Mouse (Mus musculus) liver, embryonic 14.5 days (tissue): Measurements from ENCODE around the gene Serinc4. TPM values are rescaled to one million over a fixed set of nuclear protein-coding genes. Genes with fewer than 3 reads are reported as not detected.

ENCODE experiments used
- ATAC-seq: fragments of 200-750 bp; cut with Nextera tagmentation; 2 replicates; pipeline ENCODE4 v1.8.0; 2017; ENCODE audit warnings: moderate number of reproducible peaks, mild to moderate bottlenecking, moderate library complexity; ENCODE audit not compliant: insufficient read depth
- DNase-seq, 3 experiments: peaks; one replicate each; pipeline ENCODE4 v3.0.0-alpha.2; 2012 to 2013; ENCODE audit warnings: low read depth in 3 of 3, low spot score in 3 of 3
- H3K27ac ChIP-seq: fragments of 300-500 bp; sonication (generic); 2 replicates; pipeline ENCODE4 v1.5.1; 2014; ENCODE audit warnings: moderate library complexity, mild to moderate bottlenecking, control low read depth, inconsistent platforms
- H3K27me3 ChIP-seq: fragments of 300-500 bp; sonication (generic); 2 replicates; pipeline ENCODE4 v1.6.1; 2014; ENCODE audit warnings: mild to moderate bottlenecking, low read length, moderate library complexity; ENCODE audit not compliant: control insufficient read depth, insufficient read depth
- H3K36me3 ChIP-seq: fragments of 300-500 bp; sonication (generic); replicated peaks from 2 replicates; pipeline ENCODE4 v1.6.1; 2014; ENCODE audit warnings: low read depth; ENCODE audit not compliant: control insufficient read depth, insufficient read depth
- H3K4me1 ChIP-seq, 2 experiments: fragments of 200-500 bp in 1 of 2; fragments of 300-500 bp in 1 of 2; sonication (generic) in 1 of 2; replicated peaks; 2 replicates each; pipeline ENCODE4 v1.6.1; 2012 to 2014; ENCODE audit warnings: antibody characterized with exemption in 1 of 2, inconsistent platforms in 1 of 2, low read length in 1 of 2; ENCODE audit not compliant: control insufficient read depth in 2 of 2, insufficient read depth in 2 of 2
- H3K4me2 ChIP-seq: fragments of 300-500 bp; sonication (generic); 2 replicates; pipeline ENCODE4 v1.6.1; 2014; ENCODE audit warnings: low read depth, mild to moderate bottlenecking, control low read depth, moderate library complexity
- H3K4me3 ChIP-seq, 2 experiments: fragments of 200-500 bp in 1 of 2; fragments of 300-500 bp in 1 of 2; sonication (generic) in 1 of 2; 2 replicates each; pipeline ENCODE4 v1.5.1; 2012 to 2014; ENCODE audit warnings: low read depth in 2 of 2, low read length in 2 of 2, mild to moderate bottlenecking in 2 of 2, control low read depth in 1 of 2, inconsistent platforms in 1 of 2, moderate library complexity in 1 of 2; ENCODE audit not compliant: insufficient read depth in 1 of 2
- H3K9ac ChIP-seq: fragments of 300-500 bp; sonication (generic); replicated peaks from 2 replicates; pipeline ENCODE4 v1.6.1; 2014; ENCODE audit warnings: mild to moderate bottlenecking, control low read depth, moderate library complexity
- H3K9me3 ChIP-seq: fragments of 300-500 bp; sonication (generic); 2 replicates; pipeline ENCODE4 v1.6.1; 2016; ENCODE audit warnings: low read length, mixed read lengths; ENCODE audit not compliant: control insufficient read depth
- CTCF ChIP-seq: IDR thresholded peaks from 2 replicates; pipeline ENCODE4 v1.5.1; 2016; ENCODE audit warnings: antibody characterized with exemption, low read depth, control low read depth
- EP300 ChIP-seq: IDR thresholded peaks from 2 replicates; pipeline ENCODE4 v1.6.1; 2016; ENCODE audit warnings: antibody characterized with exemption, low read depth
- WGBS: fragments of 180-500 bp; shearing (Covaris S2); extraction: QIAGEN DNeasy Blood & Tissue Kit; methylation state at CpG from one replicate; pipeline ENCODE4 v1.1.7; 2014; ENCODE audit not compliant: insufficient replicate concordance; 5-methylcytosine and 5-hydroxymethylcytosine counted together
- polyA plus RNA-seq, 2 experiments: library from polyadenylated mRNA; depleted of rRNA in 1 of 2; stranded (reverse) in 1 of 2; unstranded in 1 of 2; fragments of >200 nt; fragmentation: Nextera tagmentation in 1 of 2; extraction: Ambion mirVana in 1 of 2; gene quantifications; 2 replicates each; pipeline versions ENCODE4 v1.2.1 to v1.2.3; 2012 to 2014

Serinc4 gene
- polyA plus RNA-seq, 2 experiments: 0.08 to 0.22 TPM

DNA sequence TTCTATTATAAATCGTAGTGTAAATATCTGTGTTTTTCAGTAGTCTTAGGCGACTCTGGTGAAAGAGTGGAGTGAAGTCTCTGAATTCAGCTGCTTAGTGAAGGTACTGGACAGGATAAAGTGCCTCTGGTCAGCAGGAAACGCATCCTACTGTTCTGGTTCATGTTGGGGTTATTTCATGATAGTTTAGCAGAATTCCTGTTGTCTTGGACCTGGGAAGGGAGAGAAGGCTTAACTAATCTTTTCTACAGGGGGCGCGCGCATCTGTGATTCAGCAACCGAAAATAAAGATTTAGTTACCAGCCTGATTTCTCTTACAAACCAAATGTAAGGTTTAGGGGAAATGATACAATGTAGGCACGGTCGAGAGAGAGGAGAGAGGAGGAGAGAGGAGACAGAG is 8.4 kb downstream of the Serinc4 start:
- no peaks in the 10 kb centered on the region for H3K27me3 ChIP-seq
- peaks cover 14% of the 10 kb centered on the region for H3K36me3 ChIP-seq
- H3K9ac ChIP-seq: peak overlapping the region; percentile 75
- peak overlapping the region; percentile 84 for H3K27ac ChIP-seq
- WGBS: 15% methylated on average over 9 of the region's 9 CpGs
- peak overlapping the region; percentile 72 to 96; a peak in 3 of 4 replicates for H3K4me3 ChIP-seq
- TF ChIP-seq CTCF (no peak), EP300 (no peak)
- peaks cover 9 to 16% of the 10 kb centered on the region in 2 experiments for H3K4me1 ChIP-seq
- DNase-seq (no peak), ATAC-seq (no peak)
- H3K9me3 ChIP-seq: no peaks in the 10 kb centered on the region
- peak overlapping the region; percentile 98 for H3K4me2 ChIP-seq

DNA sequence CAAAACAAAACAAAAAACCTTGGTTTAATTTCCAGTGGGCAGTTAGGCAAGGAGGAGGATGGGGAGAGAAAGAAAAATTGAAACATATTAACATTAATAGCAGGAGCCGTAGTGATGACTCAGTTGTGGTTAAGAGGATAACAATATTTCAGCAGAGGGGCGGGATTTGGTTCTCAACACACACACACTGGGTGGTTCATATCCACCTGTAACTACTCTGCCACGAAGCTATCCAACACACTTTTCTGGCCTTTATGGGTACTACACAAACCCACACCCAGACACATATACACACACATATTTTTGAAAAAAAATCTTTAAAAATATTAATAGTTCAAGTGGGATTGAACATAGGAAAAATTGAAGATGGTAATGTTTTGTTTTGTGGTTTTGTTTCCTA is 9.6 kb downstream of the Serinc4 start:
- 42% methylated on average over 3 of the region's 3 CpGs for WGBS
- H3K36me3 ChIP-seq: peaks cover 4% of the 10 kb centered on the region
- ATAC-seq: no peak

DNA sequence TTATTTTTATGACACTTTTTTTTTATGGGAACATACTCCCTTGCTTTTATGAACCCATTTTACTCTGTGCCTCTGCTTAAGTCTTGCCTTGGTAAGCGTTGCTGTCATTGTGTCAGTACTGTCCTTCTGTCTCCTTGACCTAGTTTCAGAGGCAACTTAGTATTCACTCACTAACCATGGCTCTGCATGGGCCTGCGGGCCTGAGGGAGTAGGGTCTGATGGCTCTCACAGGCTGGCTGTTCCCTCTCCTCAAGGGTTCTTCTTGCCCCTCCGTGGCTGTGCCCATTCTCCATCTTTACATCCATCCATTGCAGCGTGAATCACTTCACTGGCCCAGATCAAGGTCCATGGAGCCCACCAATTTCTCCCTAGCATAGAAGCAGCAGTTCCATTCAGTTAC is 10.1 kb downstream of the Serinc4 start:
- Histone ChIP-seq H3K4me1 (peaks cover 14 to 20% of the 10 kb centered on the region in 2 experiments), H3K4me3 (no peak overlapping the region), H3K9me3 (no peaks in the 10 kb centered on the region), H3K9ac (no peak overlapping the region), H3K27ac (no peak overlapping the region), H3K27me3 (peaks cover 3% of the 10 kb centered on the region), H3K36me3 (peaks cover 4% of the 10 kb centered on the region), H3K4me2 (no peak overlapping the region)
- ATAC-seq (no peak), DNase-seq (no peak)
- WGBS: 60% methylated on average over 4 of the region's 4 CpGs
- no peak for TF ChIP-seq EP300
- TF ChIP-seq CTCF: no peak

More for the DNA sequence above, 9.6 kb downstream of the Serinc4 start:
- DNase-seq: no peak
- Histone ChIP-seq H3K27ac (no peak overlapping the region), H3K9ac (no peak overlapping the region), H3K4me2 (no peak overlapping the region), H3K9me3 (no peaks in the 10 kb centered on the region), H3K27me3 (peaks cover 1% of the 10 kb centered on the region), H3K4me3 (no peak overlapping the region), H3K4me1 (peaks cover 14 to 21% of the 10 kb centered on the region in 2 experiments)
- no peak for TF ChIP-seq EP300
- no peak for TF ChIP-seq CTCF

DNA sequence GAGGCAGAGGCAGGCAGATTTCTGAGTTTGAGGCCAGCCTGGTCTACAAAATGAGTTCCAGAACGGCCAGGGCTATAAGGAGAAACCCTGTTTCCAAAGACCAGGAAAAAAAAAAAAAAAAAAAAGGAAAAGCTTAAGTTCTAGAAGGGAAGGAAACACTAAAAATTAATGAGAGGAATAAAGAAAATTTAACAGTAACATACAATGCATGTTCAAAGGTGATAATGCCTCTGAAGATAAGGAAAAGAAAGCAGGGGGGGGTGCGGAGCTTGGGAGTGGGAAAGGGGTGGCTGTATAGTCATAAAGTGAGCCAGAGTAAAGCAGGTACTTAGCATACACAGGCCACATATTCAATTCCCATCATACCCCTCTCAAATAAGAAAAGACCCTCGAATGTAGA is 11.5 kb downstream of the Serinc4 start:
- 55% methylated on average over 3 of the region's 3 CpGs for WGBS
- DNase-seq (no peak), ATAC-seq (no peak)
- Histone ChIP-seq H3K4me1 (peaks cover 11 to 13% of the 10 kb centered on the region in 2 experiments), H3K36me3 (no peaks in the 10 kb centered on the region), H3K9ac (no peak overlapping the region), H3K4me3 (no peak overlapping the region), H3K9me3 (no peaks in the 10 kb centered on the region), H3K27ac (no peak overlapping the region), H3K4me2 (no peak overlapping the region), H3K27me3 (peaks cover 3% of the 10 kb centered on the region)
- TF ChIP-seq EP300 (no peak), CTCF (no peak)

DNA sequence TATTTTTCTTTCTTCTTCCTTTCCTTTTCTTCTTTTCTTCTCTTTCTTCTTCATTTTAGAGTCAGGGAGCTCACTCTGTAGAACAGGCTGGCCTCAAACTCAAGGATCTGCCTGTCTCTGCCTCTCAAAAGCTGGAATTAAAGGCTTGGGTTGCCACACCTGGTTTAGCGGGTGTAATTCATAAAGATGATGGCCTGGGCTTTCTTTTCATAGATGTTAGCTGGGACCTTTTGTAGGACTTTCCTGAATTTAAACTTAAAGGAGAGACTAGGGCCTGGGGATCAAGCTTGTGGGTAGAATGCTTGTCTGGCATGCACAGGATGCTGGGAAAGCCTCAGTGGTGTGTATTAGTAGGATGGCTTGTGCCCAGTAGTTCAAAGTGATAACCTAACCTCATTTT is 12.4 kb downstream of the Serinc4 start, which contains the start of gene Ell3:
Ell3 (minus strand) TSS at position 101 of the 400 bp plus-strand sequence.
- no peak within 1 kb of the TSS for H3K27ac ChIP-seq
- DNase-seq (no peak), ATAC-seq (no peak)
- H3K4me2 ChIP-seq: peak within 1 kb of the TSS; percentile 81
- no peaks in the 10 kb centered on the region for H3K9me3 ChIP-seq
- peaks cover under 1% of the 10 kb centered on the region; the same call in 1 of the 2 replicates for H3K36me3 ChIP-seq
- peaks cover 11 to 13% of the 10 kb centered on the region in 2 experiments for H3K4me1 ChIP-seq
- H3K9ac ChIP-seq: no peak within 1 kb of the TSS; the same call in 1 of the 2 replicates
- TF ChIP-seq EP300 (no peak), CTCF (no peak)
- H3K27me3 ChIP-seq: peaks cover 3% of the 10 kb centered on the region
- peak within 1 kb of the TSS in 1 of 2 experiments; percentile 55; a peak in 1 of 4 replicates for H3K4me3 ChIP-seq
- 67% methylated on average over 1 of the region's 1 CpGs for WGBS
